Mouse (Mus musculus) MEL (cell line): Measurements from ENCODE around the gene B9d2.
A peak's percentile ranks its signal among the peaks of the same experiment; 100 is the strongest.

ENCODE experiments used
- CHD2 ChIP-seq: IDR thresholded peaks from 2 replicates; pipeline ENCODE4 v1.6.1; 2011; ENCODE audit warnings: low read length, improper control_type of control experiment
- CTCF ChIP-seq, 3 experiments: IDR thresholded peaks in 2 of 3; conservative IDR thresholded peaks in 1 of 3; 2 replicates each; pipeline ENCODE4 v1.5.1; 2011 to 2012; ENCODE audit warnings: low read length in 3 of 3, low read depth in 2 of 3, mild to moderate bottlenecking in 2 of 3, improper control_type of control experiment in 1 of 3, inconsistent platforms in 1 of 3, mixed read lengths in 1 of 3, moderate library complexity in 1 of 3; ENCODE audit not compliant: control insufficient read depth in 1 of 3, insufficient read depth in 1 of 3, poor library complexity in 1 of 3, severe bottlenecking in 1 of 3
- E2F4 ChIP-seq: IDR thresholded peaks from 2 replicates; pipeline ENCODE4 v1.6.1; 2011; ENCODE audit warnings: low read depth, low read length, improper control_type of control experiment, borderline replicate concordance
- EP300 ChIP-seq, 2 experiments: IDR thresholded peaks; 2 replicates each; pipeline ENCODE4 v1.6.1; 2011; ENCODE audit warnings: improper control_type of control experiment in 2 of 2, low read length in 2 of 2, low read depth in 1 of 2, mild to moderate bottlenecking in 1 of 2
- GABPA ChIP-seq: IDR thresholded peaks from 2 replicates; pipeline ENCODE4 v1.6.1; 2012; ENCODE audit warnings: low read depth, mild to moderate bottlenecking, inconsistent platforms, low read length, improper control_type of control experiment, moderate library complexity
- HCFC1 ChIP-seq: IDR thresholded peaks from 2 replicates; pipeline ENCODE4 v1.6.1; 2012; ENCODE audit warnings: low read depth, mild to moderate bottlenecking, inconsistent platforms, low read length, improper control_type of control experiment, moderate library complexity
- JUND ChIP-seq: IDR thresholded peaks from 2 replicates; pipeline ENCODE4 v1.6.1; 2011; ENCODE audit warnings: low read depth, mild to moderate bottlenecking, improper control_type of control experiment, low read length
- MAX ChIP-seq: IDR thresholded peaks from 2 replicates; pipeline ENCODE4 v1.6.1; 2011; ENCODE audit warnings: low read length, improper control_type of control experiment
- POLR2A ChIP-seq, 2 experiments: IDR thresholded peaks; 2 replicates each; pipeline ENCODE4 v1.6.1; 2011 to 2012; ENCODE audit warnings: low read length in 2 of 2, mild to moderate bottlenecking in 2 of 2, control low read depth in 1 of 2, improper control_type of control experiment in 1 of 2, low read depth in 1 of 2, moderate library complexity in 1 of 2; ENCODE audit not compliant: control insufficient read depth in 1 of 2, insufficient read depth in 1 of 2, poor library complexity in 1 of 2
- USF1 ChIP-seq: IDR thresholded peaks from 2 replicates; pipeline ENCODE4 v1.6.1; 2014; ENCODE audit warnings: low read depth, mild to moderate bottlenecking, inconsistent platforms, low read length, improper control_type of control experiment, moderate library complexity

GRCm38 (mm10) chr7:25719761-25720610 is 39.4 kb downstream of the B9d2 start:
- TF ChIP-seq GABPA (no peak), HCFC1 (0 out of 2 replicates have a peak, but pooled peaks have one; percentile 13), USF1 (0 out of 2 replicates have a peak, but pooled peaks have one; percentile 36), JUND (no peak), CTCF (IDR thresholded peaks at IDR 0.05 in 2 of 3, conservative IDR thresholded peaks at IDR 0.05 in 1 of 3; ENCODE audit: control insufficient read depth in 1 of 3, insufficient read depth in 1 of 3, low read depth in 2 of 3, low read length in 3 of 3, poor library complexity in 1 of 3, severe bottlenecking in 1 of 3) (peak; percentile 78 to 98 (median 88)), EP300 (IDR thresholded peaks at IDR 0.05; ENCODE audit: low read depth in 1 of 2, low read length in 2 of 2) (no peak), E2F4 (no peak), POLR2A (IDR thresholded peaks at IDR 0.05; ENCODE audit: control insufficient read depth in 1 of 2, insufficient read depth in 1 of 2, low read depth in 1 of 2, low read length in 2 of 2, poor library complexity in 1 of 2) (0 out of 4 replicates have a peak, but pooled peaks of 1 of the 2 experiments have one; percentile 21), MAX (no peak), CHD2 (no peak; the same call in 1 of the 2 replicates)
